Mouse (Mus musculus) adrenal gland, postnatal 10 days (tissue): ENCODE measurements at regions not wholly inside any gene's neighbourhood (a gene's known extent, or its start where the extent isn't known, plus 50 kb on each side); places are given as distances from the start of the nearest gene placed in this dataset.

ENCODE experiments used
- DNase-seq: peaks from one replicate; pipeline ENCODE4 v3.0.0; 2021; ENCODE audit warnings: mixed read lengths

DNA sequence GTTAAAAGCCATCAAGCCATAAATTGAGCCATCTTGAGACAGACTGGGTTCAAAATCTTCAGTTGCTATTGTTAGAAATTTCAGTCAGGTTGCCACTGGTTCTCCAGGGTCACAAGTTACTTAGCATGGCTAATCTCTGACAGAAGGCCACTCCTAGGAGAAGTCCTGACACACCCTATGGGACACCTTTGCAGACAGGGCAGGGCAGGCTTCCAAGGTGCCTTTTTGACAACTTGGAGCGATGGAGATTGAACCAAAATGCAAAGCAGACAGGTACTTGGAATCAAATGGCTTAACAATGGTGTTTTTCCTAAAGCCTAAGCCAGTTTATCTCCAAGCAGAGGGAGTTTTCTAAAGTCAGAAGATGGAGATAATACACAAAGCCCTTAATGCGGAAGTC lies 90.7 kb upstream of the Tbx3 start:
- DNase-seq: no peak

DNA sequence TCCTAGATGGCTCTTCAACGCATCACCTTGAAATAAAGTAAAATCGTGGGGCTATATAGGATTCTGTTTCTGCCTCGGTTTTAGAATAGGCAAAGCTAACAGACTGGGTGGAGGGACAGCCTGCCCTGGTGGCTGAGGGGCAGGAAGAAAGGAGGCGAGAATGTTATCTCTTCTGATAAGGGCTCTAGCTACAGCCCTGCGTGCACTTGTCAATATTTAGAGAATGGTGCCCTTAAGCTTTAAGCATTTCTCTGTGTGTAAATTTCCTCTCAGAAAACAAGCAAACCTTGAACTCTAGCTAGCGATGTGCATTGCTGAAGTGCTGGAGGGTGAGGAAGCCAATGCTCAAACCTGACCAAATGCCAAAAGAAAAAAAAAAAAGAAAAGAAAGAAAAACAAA lies 90.1 kb upstream of the Tbx3 start:
- no peak for DNase-seq

DNA sequence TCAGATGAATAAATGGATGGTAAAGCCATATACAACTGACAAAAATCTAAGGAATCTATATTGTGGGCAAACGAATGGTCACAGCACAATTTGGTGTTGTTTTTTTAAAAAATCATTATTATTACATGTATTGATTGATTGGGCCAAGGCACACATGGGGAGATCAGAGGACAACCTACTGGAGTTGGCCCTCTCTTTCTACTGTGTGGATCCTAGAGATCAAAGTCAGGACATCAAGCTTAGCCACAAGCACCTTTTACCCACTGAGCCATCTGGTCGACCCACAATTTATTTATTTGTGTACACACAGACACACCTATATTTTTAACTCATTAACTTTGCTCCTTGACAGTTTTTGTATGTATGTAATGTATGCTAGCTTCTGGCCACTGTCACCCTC lies 89.7 kb upstream of the Tbx3 start:
- no peak for DNase-seq

DNA sequence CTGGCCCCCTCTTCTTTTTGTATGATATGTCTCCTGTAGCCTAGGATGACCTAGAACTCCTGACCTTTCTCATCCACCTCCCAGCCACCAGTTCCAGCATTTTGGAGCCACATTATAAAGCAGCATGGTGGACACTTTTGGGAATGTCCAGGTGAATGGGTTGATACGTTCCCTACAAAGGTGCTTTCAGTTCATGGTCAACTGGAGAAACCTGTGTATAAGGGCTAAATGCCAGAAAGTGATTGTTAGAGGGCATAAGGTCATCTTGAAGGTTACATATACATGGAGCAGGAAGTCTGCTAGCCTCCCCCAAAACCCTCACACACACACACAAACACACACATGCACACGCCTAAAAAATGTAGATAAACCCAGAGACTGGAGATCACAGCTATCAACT lies 86.1 kb upstream of the Tbx3 start:
- no peak for DNase-seq

DNA sequence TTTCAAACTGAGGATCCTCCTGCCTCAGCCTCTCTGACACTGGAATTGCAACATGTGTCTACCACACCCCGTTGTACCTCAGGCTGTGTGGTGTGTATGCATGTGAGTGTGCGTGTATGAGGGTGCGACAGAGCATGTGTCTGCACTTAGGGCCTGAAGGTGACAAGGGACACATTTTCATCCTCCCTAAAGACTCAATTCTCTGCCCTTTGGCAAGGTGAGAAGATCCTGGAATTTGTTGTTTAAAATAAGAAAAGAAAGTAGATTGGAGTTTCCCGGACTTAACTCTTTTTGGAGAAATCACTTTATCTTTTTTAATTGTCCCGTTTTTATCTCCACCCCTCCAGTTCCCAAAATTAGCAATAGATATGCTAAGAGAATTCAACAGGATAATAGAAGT lies 85.6 kb upstream of the Tbx3 start:
- DNase-seq: no peak

DNA sequence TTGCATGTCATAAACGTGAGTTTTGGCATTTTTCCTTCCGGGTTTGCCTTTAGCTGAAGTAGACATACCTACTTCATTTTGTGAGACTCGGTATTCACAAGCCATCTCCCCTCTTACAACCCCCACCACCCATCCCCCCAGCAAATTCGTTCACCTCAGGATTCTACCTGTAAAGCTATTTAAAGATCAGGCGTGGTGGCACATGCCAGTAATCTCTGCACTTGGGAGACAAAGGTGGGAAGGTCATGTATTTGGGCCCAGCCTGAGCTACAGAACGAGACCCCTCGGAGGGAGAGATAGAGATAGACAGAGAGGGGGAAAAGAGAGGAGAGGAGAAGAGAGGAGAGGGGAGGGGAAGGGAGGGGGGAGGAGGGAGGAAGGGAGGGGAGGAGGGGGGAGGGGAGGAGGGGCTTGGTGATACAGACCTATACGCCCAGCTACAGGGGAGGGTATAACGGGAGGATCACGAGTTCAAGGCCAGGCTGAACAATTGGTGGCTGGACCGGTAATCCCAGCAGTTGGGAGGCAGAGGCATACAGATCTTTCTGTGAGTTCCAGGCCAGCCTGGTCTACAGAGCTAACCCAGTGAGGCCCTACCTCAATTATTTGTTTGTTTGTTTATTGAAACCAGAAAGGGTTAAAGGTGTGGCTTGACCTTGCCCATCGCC lies 83.9 kb upstream of the Tbx3 start:
- no peak for DNase-seq

DNA sequence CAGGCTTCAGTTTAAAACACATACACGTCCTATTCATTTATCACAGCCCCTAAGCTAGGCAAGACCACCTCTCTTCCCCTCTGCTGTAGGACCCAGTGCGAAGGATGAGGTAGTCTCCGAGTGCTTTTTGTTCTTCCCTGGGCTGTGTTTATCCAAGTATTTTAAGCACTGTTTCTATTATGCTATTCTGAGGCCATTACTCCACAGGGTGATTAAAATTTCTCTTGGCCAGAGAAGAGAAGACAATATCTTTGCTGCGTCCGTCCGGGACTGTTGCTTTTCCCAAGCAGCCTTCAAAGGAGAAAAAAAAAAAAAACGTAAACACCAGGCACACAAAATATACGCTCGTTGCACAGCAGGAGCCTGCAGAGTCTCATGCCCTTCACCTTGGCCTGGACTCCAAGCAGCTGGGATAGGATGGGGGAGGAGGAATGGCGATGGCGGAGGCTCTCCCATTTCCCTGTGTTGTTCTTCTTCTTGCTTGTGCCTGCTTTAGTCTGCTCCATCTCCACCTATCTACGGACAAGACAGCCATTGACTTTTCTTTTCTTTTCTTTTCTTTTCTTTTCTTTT lies 83.1 kb upstream of the Tbx3 start:
- no peak for DNase-seq

DNA sequence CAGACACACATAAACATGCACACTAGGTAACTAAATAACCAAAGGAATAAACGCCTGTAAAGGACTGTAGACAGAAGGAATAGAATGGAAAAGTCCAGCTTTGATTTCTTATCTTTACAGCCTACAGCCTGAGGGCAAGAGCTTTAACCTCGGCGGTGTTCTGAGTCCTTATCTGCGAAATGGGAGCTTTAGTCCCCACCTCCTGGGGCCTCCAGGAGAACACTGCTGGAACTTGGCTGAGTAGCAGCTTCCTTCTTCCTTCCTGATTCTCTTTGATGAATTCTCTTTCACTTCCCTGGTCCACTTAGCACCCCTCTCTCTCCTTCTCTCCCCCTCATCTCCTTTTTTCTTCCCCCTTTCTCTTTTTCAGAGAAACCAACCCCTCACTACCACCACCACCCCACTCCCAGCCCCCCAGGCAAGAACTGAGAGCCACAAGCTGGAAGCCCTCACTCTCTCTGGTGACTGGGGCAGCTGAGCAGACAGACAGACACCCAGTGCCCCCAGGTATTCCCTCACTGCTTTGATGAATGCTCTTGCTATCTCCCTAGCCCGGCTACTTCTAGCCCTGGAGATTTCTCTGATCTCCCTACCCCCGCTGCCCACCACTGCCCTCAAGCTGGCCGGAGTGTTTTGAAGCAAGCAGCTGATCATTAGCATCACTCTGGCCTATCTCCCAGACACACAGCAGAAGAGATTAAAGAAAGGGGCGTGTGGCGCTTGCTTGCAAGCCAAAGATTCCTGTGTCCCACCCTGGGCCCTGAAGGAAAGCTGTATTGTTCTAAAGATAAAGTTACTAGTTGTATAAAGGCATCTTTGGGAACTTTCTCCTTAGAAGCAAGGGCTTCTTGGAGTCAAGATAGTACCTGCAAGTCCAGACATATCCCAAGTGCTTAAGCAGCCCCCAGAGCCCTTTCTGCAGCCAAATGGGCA lies 81.9 kb upstream of the Tbx3 start:
- DNase-seq: no peak

DNA sequence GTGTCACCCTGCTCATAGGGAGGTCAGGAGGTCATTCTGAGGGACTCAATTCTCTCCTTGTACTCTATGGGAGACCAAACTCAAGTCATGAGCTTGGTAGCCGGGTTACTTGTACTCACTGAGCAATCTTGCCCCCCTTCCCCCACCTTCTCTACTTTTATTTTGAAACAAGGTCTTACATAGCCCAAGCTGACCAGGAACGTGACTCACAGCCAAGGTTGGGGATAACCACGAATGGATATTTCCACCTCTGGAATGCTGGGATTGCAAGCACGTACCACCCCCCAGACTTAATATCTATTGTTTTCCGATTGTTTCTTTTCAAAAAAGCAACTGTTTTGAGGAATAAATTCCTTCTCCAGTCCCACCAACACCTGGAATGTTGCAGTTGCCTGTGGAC lies 79.2 kb upstream of the Tbx3 start:
- DNase-seq: no peak

DNA sequence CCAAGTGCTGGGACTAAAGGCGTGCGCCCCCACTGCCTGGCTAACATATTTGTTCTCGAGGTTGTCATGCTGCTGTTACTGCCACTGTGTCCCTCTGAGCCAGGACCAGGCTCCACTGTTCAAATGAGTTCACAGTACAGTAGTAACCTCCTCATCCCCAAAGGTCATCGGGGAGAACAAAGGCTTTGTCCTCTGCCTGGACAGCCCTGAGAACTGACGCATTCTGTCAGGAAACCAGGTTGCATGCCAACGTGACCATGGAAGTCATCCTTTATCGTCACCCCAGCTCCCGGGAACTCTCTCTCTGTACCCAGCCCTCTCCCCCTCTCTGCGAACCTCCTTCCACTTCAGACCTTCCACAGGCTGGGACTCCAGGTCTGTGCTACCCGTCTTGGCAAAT lies 77.6 kb upstream of the Tbx3 start:
- peak; percentile 59 for DNase-seq

DNA sequence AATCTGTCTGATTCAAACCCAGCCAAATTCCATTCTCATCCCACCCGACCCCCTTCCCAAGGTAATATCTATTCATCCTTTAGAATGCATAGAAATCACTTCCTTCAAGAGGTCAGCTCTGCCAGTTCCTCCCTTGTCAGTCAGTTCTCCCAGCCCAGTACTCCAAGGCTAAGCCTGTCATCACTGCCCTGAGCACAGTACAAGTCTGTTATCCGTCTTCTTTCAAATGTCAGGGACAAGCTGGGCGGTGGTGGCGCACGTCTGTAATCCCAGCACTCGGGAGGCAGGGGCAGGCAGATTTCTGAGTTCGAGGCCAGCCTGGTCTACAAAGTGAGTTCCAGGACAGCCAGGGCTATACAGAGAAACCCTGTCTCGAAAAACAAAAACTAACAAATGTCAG lies 75.9 kb upstream of the Tbx3 start:
- peak; percentile 44 for DNase-seq

DNA sequence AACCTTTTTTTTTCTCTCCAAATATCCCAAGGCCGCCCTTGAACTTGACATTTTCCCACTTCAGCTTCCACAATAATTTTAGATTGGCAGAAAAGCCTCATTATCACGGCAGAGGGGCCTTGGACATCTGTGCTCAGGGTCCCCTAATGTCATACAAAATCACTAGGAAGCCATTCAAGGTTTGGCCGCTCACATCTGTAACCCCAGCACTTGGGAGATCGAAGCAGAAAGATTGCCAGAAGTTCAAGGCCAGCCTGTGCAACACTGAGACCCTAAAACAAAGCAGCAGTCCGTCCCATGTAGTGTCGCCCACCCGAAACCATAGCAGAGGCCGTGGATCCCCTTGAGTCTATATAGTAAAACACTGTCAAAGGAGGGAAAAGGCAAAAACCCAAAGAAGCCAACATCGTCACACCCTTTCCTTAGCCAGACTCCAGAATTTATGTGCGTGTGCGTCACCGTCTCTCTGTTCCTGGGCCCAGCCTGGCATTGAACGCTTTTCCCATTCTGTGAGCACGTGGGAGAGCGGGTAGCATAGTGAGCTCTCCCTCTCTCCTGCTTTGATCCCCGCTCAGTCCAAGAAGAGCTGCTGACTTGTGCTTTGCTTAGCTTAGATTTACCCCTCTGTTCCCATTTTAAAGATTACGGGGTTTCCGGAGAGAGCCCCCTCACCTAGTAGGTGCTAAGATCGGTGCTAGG lies 74.0 kb upstream of the Tbx3 start:
- peak; percentile 74 for DNase-seq

DNA sequence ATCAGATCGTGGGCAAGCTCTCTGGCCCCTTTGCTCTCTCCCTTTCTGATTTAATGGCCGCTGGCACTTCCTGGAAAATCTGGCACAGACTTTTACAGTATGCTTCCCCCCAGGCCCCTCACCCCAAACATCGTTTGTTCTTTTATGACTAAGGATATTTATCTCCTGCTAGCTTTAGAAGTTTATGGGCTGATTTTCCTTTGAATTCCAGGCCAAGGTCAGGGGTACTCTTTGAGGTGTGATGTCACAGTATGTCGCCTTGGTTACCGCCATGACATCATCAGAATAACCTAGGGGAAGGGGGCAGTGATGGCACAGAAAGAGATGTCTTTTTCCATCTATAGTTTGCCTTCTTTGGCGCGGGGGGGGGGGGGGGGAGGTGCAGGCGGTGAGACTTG lies 73.5 kb upstream of the Tbx3 start:
- peak; percentile 65 for DNase-seq

DNA sequence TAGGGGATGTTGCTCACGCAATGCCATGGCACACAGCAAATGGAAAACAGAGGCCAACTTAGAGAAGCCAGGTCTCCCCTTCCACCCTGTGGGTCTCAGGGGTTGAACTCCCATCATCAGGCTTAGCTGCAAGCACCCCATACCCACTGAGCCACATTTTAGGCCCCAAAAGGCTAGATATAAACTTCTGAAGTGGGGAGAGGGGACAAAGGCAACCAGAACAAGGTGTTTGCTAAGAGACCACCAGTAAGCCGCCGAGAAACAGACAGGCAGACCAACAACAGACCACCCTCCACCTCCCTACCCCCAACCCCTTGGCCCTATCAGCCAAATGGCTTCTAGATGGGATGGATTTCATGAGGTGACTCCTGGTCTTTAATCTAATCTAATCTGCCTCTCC lies 72.9 kb upstream of the Tbx3 start:
- no peak for DNase-seq

DNA sequence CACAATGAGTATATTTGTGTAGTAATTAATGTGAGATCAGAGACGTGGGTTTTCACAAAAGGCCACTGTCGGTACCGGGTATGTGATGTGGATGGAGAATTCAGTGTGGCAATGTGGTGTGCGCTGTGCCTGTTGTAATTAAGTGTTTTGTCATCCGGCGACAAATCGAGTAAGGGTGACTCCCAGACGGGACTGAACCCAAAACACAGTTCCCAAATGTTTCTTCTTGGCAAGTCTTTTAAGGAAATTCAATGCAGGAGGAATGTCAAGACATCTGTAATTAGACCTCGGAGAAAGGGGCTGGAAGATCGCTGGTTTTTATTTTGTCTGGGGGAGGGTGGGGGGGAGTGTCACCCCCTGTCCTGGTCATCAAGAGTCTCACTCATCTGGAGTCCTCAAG lies 72.3 kb upstream of the Tbx3 start:
- DNase-seq: no peak

DNA sequence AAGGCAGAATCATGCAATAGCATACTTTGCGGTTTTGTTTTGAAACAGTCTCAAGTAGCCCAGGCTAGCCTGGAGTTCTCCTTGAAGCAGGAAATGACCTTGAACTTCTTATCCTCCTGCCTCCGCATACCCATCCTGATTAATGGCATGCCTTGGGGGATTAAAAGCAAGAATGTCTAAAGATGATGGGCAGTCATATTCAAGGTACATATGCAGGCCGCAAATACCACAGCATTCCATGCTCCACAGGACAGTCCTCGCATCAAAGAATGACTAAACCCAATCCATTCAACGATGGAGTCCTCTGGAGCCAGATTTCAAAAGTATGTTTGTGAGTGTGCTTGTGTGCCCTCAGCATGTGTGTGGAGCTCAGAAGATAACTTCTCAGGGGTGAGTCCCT lies 69.1 kb upstream of the Tbx3 start:
- DNase-seq: no peak

DNA sequence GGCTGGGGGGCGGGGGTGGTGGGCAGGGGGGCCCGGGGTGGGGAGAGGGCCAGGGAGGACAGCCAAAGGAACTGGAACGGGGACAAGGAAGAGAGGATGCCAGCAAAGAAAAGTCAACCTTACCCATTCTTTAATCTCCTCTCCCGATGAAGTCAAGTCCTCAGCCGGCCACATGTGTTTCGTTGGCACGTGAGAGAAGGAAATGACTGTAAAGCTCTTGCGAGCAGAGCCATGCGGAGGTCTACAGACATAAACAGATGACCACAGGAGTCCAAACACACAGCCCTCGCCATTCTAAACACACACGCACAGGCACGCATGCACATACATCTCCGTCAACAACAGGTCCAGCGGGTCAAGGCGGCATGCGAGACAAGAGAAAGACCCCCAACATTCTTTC lies 68.5 kb upstream of the Tbx3 start:
- DNase-seq: no peak

DNA sequence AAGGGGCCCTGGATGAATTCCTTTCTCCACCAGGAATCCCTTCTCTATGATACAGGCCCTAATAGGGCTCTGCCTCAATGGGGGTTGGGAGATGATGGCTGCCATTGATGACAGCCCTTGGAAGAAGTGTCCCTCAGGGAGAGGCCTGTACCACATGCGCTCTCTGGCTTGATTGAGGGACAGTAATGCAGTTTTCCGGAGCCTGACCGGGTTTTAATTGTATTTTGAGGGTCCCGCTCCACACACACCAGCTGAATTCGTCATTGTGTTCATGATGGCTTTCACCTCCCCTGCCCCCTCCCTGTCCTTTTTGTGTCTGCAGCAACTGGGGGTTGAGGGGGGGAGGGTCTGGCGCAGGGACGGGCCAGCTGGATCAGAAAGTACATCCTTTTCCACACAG lies 65.0 kb upstream of the Tbx3 start:
- DNase-seq: no peak

DNA sequence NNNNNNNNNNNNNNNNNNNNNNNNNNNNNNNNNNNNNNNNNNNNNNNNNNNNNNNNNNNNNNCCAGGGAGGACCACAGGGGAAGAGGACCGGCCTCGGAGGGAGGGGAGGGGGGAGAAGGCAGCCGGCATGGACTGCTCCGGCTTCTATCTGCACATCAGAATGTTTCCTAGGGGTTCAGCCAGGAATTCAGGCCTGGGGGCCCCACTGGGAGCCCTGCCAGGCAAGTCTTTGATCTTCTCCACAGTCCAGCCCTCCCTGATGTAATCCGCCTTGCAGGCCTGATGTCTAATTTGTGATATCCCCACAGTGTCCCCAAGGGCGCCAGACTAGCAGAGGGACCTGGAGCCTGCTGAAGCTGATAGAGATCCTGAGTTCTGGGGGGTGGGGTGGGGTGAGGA lies 57.1 kb upstream of the Tbx3 start:
- peak; percentile 63 for DNase-seq

DNA sequence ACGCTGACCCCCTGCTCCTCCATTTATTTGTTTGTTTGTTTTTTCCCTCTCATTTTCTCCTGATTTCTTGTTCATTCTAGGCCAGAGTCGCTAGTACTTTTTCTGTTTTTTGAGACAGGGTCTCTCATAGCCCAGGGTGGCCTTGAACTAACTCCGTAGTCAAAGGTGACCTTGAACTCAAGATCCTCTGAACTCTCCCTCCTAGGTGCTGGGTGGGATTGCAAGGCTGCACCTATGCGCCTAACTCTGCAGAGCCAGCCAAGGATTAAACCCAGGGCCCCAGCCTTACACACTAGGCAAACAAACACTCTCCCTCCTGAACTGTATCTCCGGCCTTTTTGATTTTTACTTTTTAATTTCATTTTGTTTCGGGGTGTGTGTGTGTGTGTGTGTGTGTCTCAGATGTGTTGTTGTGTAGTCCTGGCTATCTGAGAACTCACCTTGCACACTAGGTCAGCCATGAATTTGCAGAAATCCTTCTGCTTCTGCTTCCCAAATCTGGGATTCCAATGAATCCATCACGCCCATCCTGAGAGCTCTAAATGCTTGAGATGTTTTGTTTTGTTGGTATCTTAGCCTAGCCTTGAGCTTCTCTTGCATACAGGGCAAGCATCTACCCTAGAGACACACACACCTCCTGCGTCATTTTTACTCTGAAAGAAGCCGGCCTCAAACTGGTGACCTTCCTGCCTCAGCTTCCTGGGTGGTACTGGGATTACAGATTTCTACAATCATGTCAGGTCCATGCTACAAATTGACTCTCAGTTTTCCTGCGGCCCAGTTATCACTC lies 56.3 kb upstream of the Tbx3 start:
- DNase-seq: no peak

DNA sequence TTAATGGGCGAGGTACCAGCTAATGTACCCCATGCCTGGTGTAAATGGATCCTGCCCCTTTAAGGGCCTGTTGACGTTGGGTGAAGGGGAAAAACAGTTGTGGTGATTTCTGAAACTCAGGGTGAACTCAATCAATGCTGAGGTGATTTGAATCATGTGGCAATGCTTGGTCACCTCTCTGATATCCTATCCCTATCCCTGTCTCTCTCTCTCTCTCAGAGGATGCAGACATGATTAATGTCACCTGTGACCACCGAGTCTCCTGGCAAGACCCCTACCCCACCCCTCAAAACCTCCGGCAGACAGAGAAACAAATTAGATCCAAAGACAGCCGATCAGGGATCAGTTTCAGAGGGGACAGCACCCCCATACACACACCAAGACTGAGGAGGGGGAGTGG lies 54.8 kb upstream of the Tbx3 start:
- no peak for DNase-seq

DNA sequence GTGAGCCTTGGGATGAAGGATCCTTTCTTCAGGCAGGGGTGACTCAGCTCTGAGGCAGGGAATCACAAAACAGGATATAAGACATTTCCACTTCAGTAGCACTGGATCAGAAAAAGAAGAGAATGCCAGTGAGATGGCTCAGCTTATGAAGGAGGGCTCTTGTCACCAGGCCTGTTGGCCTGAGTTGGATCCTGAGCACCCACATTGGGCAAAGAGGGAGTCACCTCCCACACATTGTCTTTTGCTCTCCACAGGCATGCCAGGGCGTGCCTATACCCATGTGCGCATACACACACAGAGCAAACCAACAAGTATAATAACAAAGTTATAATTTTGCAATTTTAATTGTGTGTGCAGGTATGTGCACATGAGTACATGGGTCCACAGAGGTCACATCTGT lies 52.6 kb upstream of the Tbx3 start:
- no peak for DNase-seq
